Mouse (Mus musculus) heart, postnatal 4 days (tissue): ENCODE measurements around the gene Defa2. TPM values are rescaled to one million over a fixed set of nuclear protein-coding genes. Genes with fewer than 3 reads are reported as not detected.
"Not testable (repeated sequence)": the region's sequence is repeated elsewhere in the genome, so short reads cannot be mapped to it uniquely, and the experiment has no call there.

Experiments
- DNase-seq: peaks from one replicate; pipeline ENCODE4 v3.0.0; 2021
- total RNA-seq, 2 experiments: library from RNA; stranded (reverse); gene quantifications; 2 replicates each; pipeline ENCODE4 v1.2.3; 2021

Gene Defa2
- total RNA-seq, result not detected

GRCm38 (mm10) chr8:21378215-21378614, at the start of gene Defa2:
TSS of gene Defa2 (plus strand) at chr8:21378515.
- DNase-seq, result not testable (repeated sequence)

GRCm38 (mm10) chr8:21391511-21391910, 13.2 kb downstream of the Defa2 start, which contains the start of gene Defa33:
TSS of gene Defa33 (plus strand) at chr8:21391811.
- DNase-seq, result not testable (repeated sequence)

- not testable (repeated sequence) for DNase-seq
Measured at GRCm38 (mm10) chr8:21427111-21427510, 48.8 kb downstream of the Defa2 start, which contains the start of gene Defa36. TSS of gene Defa36 (plus strand) at chr8:21427411.

Other genes starting within 250 kb of the Defa2 start
- not detected for gene Defa30, start 243.9 kb upstream of the Defa2 start, total RNA-seq
- gene Defa22, start 216.2 kb upstream of the Defa2 start, total RNA-seq, result not detected
- gene Defa31, start 186.9 kb upstream of the Defa2 start, total RNA-seq, result not detected
- gene Gm15293, start 177.0 kb upstream of the Defa2 start, total RNA-seq, result not detected
- not detected for gene Gm15292, start 128.8 kb upstream of the Defa2 start, total RNA-seq
- not detected for gene Defa27, start 63.0 kb upstream of the Defa2 start, total RNA-seq
- not detected for gene Defa29, start 51.5 kb upstream of the Defa2 start, total RNA-seq
- gene Defa33, start 13.3 kb downstream of the Defa2 start, total RNA-seq, result not detected
- gene Defa36, start 48.9 kb downstream of the Defa2 start, total RNA-seq, result not detected
- not detected for gene Gm7849, start 78.0 kb downstream of the Defa2 start, total RNA-seq
- gene Defa20, start 130.7 kb downstream of the Defa2 start, total RNA-seq, result not detected
- gene Defa32, start 150.5 kb downstream of the Defa2 start, total RNA-seq, result not detected
- not detected for gene Defa37, start 186.9 kb downstream of the Defa2 start, total RNA-seq
- not detected for gene Defa28, start 204.5 kb downstream of the Defa2 start, total RNA-seq
- not detected for gene Gm7861, start 216.0 kb downstream of the Defa2 start, total RNA-seq
- gene Defa26, start 239.7 kb downstream of the Defa2 start, total RNA-seq, result not detected